Mouse (Mus musculus) adipose tissue, adult 10 weeks (tissue): ENCODE data around the gene Adgrf1. TPM values are rescaled to one million over a fixed set of nuclear protein-coding genes. Genes with fewer than 3 reads are reported as not detected.

Experiments
- polyA plus RNA-seq: library from polyadenylated mRNA; stranded (reverse); fragments of 350-450 nt; fragmentation: Illumina TruSeq; extraction: RNeasy Lipid Tissue Mini Kit (QIAGEN cat#74804); gene quantifications from one replicate; pipeline ENCODE4 v1.2.3, GENCODE M21; 2014; ENCODE audit warnings: low read depth, low replicate concordance

The Adgrf1 gene
- polyA plus RNA-seq = 0.22 TPM

GRCm38 (mm10) chr17:43270161-43270560 lies at the start of gene Adgrf1:
TSS of gene Adgrf1 (plus strand) at chr17:43270329.

GRCm38 (mm10) chr17:43359826-43360619 lies 89.9 kb downstream of the Adgrf1 start, which contains the start of gene Adgrf5:
TSS of gene Adgrf5 (plus strand) at chr17:43360451.

Other genes with a start within 250 kb of the Adgrf1 start
- 73.3 TPM for gene Adgrf5, start 90.1 kb downstream of the Adgrf1 start, polyA plus RNA-seq
- gene Mep1a, start 232.5 kb downstream of the Adgrf1 start, polyA plus RNA-seq = 3.1 TPM